Mouse (Mus musculus): ENCODE results near the gene Gm45623.

The Gm45623 gene

GRCm38 (mm10) chr13:56752474-56753191 is 994 bp downstream of the Gm45623 start:
- DNase-seq (ENCODE audit: low spot score in 2 of 2) = no peak

- no peak for DNase-seq (ENCODE audit: low spot score in 2 of 2)
Observed at GRCm38 (mm10) chr13:56751774-56752173, 1.9 kb downstream of the Gm45623 start.

- no peak for DNase-seq (ENCODE audit: low spot score in 2 of 2)
Observed at GRCm38 (mm10) chr13:56749377-56749776, 4.2 kb downstream of the Gm45623 start.

GRCm38 (mm10) chr13:56747554-56747953 is 6.1 kb downstream of the Gm45623 start:
- no peak for DNase-seq (ENCODE audit: low spot score in 2 of 2)

GRCm38 (mm10) chr13:56746739-56747532 is 6.7 kb downstream of the Gm45623 start:
- DNase-seq (ENCODE audit: low spot score in 2 of 2) = no peak

- DNase-seq (ENCODE audit: low spot score in 2 of 2) = no peak
Observed at GRCm38 (mm10) chr13:56742325-56742901, 11.2 kb downstream of the Gm45623 start.

- DNase-seq (ENCODE audit: low spot score in 2 of 2) = no peak
Observed at GRCm38 (mm10) chr13:56741691-56742090, 11.9 kb downstream of the Gm45623 start.

- DNase-seq (ENCODE audit: low spot score in 2 of 2) = no peak
Observed at GRCm38 (mm10) chr13:56740496-56740895, 13.1 kb downstream of the Gm45623 start.

GRCm38 (mm10) chr13:56739556-56739955 is 14.1 kb downstream of the Gm45623 start:
- no peak for DNase-seq (ENCODE audit: low spot score in 2 of 2)

- peak in 1 of 2 experiments; percentile 16 for DNase-seq (ENCODE audit: low spot score in 2 of 2)
Observed at GRCm38 (mm10) chr13:56735212-56735875, 18.3 kb downstream of the Gm45623 start.

GRCm38 (mm10) chr13:56734617-56735016 is 19.0 kb downstream of the Gm45623 start:
- DNase-seq (ENCODE audit: low spot score in 2 of 2) = no peak

GRCm38 (mm10) chr13:56729046-56729445 is 24.6 kb downstream of the Gm45623 start:
- DNase-seq (ENCODE audit: low spot score in 2 of 2) = no peak

- DNase-seq (ENCODE audit: low spot score in 2 of 2) = no peak
Observed at GRCm38 (mm10) chr13:56726551-56726950, 27.1 kb downstream of the Gm45623 start.

- DNase-seq (ENCODE audit: low spot score in 2 of 2) = no peak
Observed at GRCm38 (mm10) chr13:56712221-56712620, 41.4 kb downstream of the Gm45623 start.

GRCm38 (mm10) chr13:56710620-56711019 is 43.0 kb downstream of the Gm45623 start:
- DNase-seq (ENCODE audit: low spot score in 2 of 2) = no peak

- no peak for DNase-seq (ENCODE audit: low spot score in 2 of 2)
Observed at GRCm38 (mm10) chr13:56707606-56708005, 46.0 kb downstream of the Gm45623 start.

GRCm38 (mm10) chr13:56707111-56707510 is 46.5 kb downstream of the Gm45623 start:
- DNase-seq (ENCODE audit: low spot score in 2 of 2) = no peak

- no peak for DNase-seq (ENCODE audit: low spot score in 2 of 2)
Observed at GRCm38 (mm10) chr13:56704596-56704995, 49.0 kb downstream of the Gm45623 start.

- DNase-seq (ENCODE audit: low spot score in 2 of 2) = no peak
Observed at GRCm38 (mm10) chr13:56703871-56704321, 49.7 kb downstream of the Gm45623 start.

GRCm38 (mm10) chr13:56703222-56703870 is 50.3 kb downstream of the Gm45623 start:
- DNase-seq (ENCODE audit: low spot score in 2 of 2) = peak; percentile 35 to 74

- DNase-seq (ENCODE audit: low spot score in 2 of 2) = peak; percentile 74 to 90
Observed at GRCm38 (mm10) chr13:56702469-56703221, 51.0 kb downstream of the Gm45623 start, which contains the start of gene Smad5. Gene Smad5, plus strand, starts transcription at chr13:56703010.

Measured in cerebellum, postnatal 4 days (tissue).